Mouse (Mus musculus) myocyte (in vitro differentiated cells): Measurements from ENCODE around the gene Xpo1.

Experiments
- E2F4 ChIP-seq: IDR thresholded peaks from one replicate; pipeline ENCODE4 v1.6.1; 2011; ENCODE audit warnings: mild to moderate bottlenecking, control low read depth, moderate library complexity; ENCODE audit not compliant: insufficient read depth
- MAX ChIP-seq: IDR thresholded peaks from one replicate; pipeline ENCODE4 v1.6.1; 2011; ENCODE audit warnings: low read depth, mild to moderate bottlenecking, control low read depth
- MYOG ChIP-seq, 3 experiments: IDR thresholded peaks; one replicate each; pipeline ENCODE4 v1.6.1; 2011; ENCODE audit warnings: control low read depth in 2 of 3, low read depth in 2 of 3, mild to moderate bottlenecking in 2 of 3; ENCODE audit not compliant: insufficient read length in 2 of 3, control insufficient read depth in 1 of 3, insufficient read depth in 1 of 3
- POLR2A ChIP-seq: IDR thresholded peaks from one replicate; pipeline ENCODE4 v1.6.1; 2011; ENCODE audit warnings: low read depth, mild to moderate bottlenecking, control low read depth, moderate library complexity; ENCODE audit not compliant: insufficient read length
- SRF ChIP-seq: IDR thresholded peaks from one replicate; pipeline ENCODE4 v1.6.1; 2011; ENCODE audit warnings: low read depth; ENCODE audit not compliant: control insufficient read depth, insufficient read length

GRCm38 (mm10) chr11:23264949-23265348 lies 9.1 kb downstream of the Xpo1 start:
- no peak for TF ChIP-seq POLR2A
- no peak for TF ChIP-seq MYOG (IDR thresholded peaks at IDR 0.05; ENCODE audit: control insufficient read depth in 1 of 3, insufficient read depth in 1 of 3, insufficient read length in 2 of 3, low read depth in 2 of 3)
- no peak for TF ChIP-seq E2F4
- no peak for TF ChIP-seq MAX
- TF ChIP-seq SRF: no peak
